Mouse (Mus musculus) activated CD4-positive, CD25-positive, alpha-beta regulatory T cell, adult 9 weeks (primary cell): Measurements from ENCODE around the gene Ehd1. TPM values are rescaled to one million over a fixed set of nuclear protein-coding genes. Genes with fewer than 3 reads are reported as not detected.

Experiments
- polyA plus RNA-seq: library from polyadenylated mRNA; unstranded; fragments of 100-300 nt; shearing (Covaris generic); gene quantifications from one replicate; pipeline ENCODE4 v1.2.1, GENCODE M21; 2017

Ehd1 gene
- 26.2 TPM for polyA plus RNA-seq

DNA sequence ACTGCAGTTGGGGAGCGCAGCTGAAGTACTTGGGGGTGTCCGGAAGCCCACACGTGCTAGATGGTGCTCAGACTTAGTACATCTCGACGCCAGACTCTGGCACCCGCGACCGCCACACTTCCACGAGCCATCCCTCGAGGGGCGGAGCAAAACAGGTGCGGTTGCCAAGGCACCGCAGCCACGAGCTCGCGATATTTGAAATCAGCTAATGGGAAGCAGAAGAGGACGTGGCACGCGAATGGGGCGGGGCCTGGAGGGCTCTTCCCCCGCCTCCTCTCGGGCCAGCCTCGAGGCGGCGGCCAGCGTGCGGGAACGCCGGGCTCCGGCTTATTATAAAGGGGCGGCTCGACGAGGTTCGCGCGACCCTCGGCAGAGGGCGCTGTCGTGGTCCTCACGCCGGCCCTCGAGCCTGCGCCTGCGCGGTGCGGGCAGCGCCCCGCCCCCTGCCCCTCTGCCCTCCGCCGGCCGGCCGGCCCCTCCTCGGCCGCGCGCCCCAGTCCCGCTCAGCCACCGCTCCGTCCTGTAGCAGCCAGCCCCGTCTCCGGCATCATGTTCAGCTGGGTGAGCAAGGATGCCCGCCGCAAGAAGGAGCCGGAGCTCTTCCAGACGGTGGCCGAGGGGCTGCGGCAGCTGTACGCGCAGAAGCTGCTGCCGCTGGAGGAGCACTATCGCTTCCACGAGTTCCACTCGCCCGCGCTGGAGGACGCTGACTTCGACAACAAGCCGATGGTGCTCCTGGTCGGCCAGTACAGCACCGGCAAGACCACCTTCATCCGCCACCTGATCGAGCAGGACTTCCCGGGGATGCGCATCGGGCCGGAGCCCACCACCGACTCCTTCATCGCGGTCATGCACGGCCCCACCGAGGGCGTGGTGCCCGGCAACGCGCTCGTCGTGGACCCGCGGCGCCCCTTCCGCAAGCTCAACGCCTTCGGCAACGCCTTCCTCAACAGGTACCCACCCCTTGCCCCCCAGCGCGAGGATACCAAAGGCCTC lies at the start of gene Ehd1:
Gene Ehd1 (plus strand): TSS at position 300 of the 996 bp plus-strand sequence.

GRCm38 (mm10) chr19:6235084-6236052 lies 41.2 kb upstream of the Ehd1 start, which contains the start of gene Ppp2r5b:
Gene Ppp2r5b, minus strand, starts transcription at chr19:6235872.

GRCm38 (mm10) chr19:6241274-6242107 lies 35.0 kb upstream of the Ehd1 start, which contains the start of gene Atg2a:
Gene Atg2a, plus strand, starts transcription at chr19:6241668.

GRCm38 (mm10) chr19:6306137-6306551 lies 29.6 kb downstream of the Ehd1 start, which contains the start of gene Cdc42bpg:
Gene Cdc42bpg, plus strand, starts transcription at chr19:6306456.

GRCm38 (mm10) chr19:6334673-6335457 lies 58.3 kb downstream of the Ehd1 start, which contains the start of gene Men1:
Gene Men1, plus strand, starts transcription at chr19:6334979.

GRCm38 (mm10) chr19:6340524-6341452 lies 64.3 kb downstream of the Ehd1 start, which contains the start of gene Map4k2:
Gene Map4k2, plus strand, starts transcription at chr19:6341135.

Other genes starting within 250 kb of the Ehd1 start
- 60.1 TPM for gene Syvn1, start 230.1 kb upstream of the Ehd1 start, polyA plus RNA-seq
- 45.4 TPM for gene Mrpl49, start 218.9 kb upstream of the Ehd1 start, polyA plus RNA-seq
- gene Fau, start 218.9 kb upstream of the Ehd1 start, polyA plus RNA-seq, result 1,033 TPM
- gene Znhit2, start 215.5 kb upstream of the Ehd1 start, polyA plus RNA-seq, result 6.5 TPM
- gene Tm7sf2, start 208.4 kb upstream of the Ehd1 start, polyA plus RNA-seq, result 20.0 TPM
- 86.7 TPM for gene Vps51, start 199.5 kb upstream of the Ehd1 start, polyA plus RNA-seq
- not detected for gene Tmem262, start 196.7 kb upstream of the Ehd1 start, polyA plus RNA-seq
- gene Gm28374, start 194.5 kb upstream of the Ehd1 start, polyA plus RNA-seq, result 0.61 TPM
- 55.0 TPM for gene Zfpl1, start 191.8 kb upstream of the Ehd1 start, polyA plus RNA-seq
- 5.0 TPM for gene Cdca5, start 191.7 kb upstream of the Ehd1 start, polyA plus RNA-seq
- not detected for gene AC131692.1, start 182.3 kb upstream of the Ehd1 start, polyA plus RNA-seq
- not detected for gene Naaladl1, start 170.9 kb upstream of the Ehd1 start, polyA plus RNA-seq
- 2.3 TPM for gene Sac3d1, start 158.1 kb upstream of the Ehd1 start, polyA plus RNA-seq
- gene Snx15, start 148.4 kb upstream of the Ehd1 start, polyA plus RNA-seq, result 36.4 TPM
- gene Batf2, start 135.7 kb upstream of the Ehd1 start, polyA plus RNA-seq, result not detected
- 18.3 TPM for gene Arl2, start 135.2 kb upstream of the Ehd1 start, polyA plus RNA-seq
- not detected for gene Majin, start 92.3 kb upstream of the Ehd1 start, polyA plus RNA-seq
- gene Gpha2, start 50.3 kb upstream of the Ehd1 start, polyA plus RNA-seq, result not detected
- 10.3 TPM for gene Ppp2r5b, start 40.9 kb upstream of the Ehd1 start, polyA plus RNA-seq
- gene Atg2a, start 35.1 kb upstream of the Ehd1 start, polyA plus RNA-seq, result 47.3 TPM
- gene Cdc42bpg, start 29.7 kb downstream of the Ehd1 start, polyA plus RNA-seq, result 0.18 TPM
- gene Men1, start 58.3 kb downstream of the Ehd1 start, polyA plus RNA-seq, result 66.7 TPM
- 114 TPM for gene Map4k2, start 64.4 kb downstream of the Ehd1 start, polyA plus RNA-seq
- 239 TPM for gene Sf1, start 87.0 kb downstream of the Ehd1 start, polyA plus RNA-seq
- 4.6 TPM for gene Pygm, start 107.7 kb downstream of the Ehd1 start, polyA plus RNA-seq
- gene Rasgrp2, start 122.6 kb downstream of the Ehd1 start, polyA plus RNA-seq, result 115 TPM
- not detected for gene Nrxn2, start 142.0 kb downstream of the Ehd1 start, polyA plus RNA-seq